Mouse (Mus musculus) thymus, adult 2 months (tissue): Measurements from ENCODE around the gene Gm20388. TPM values are rescaled to one million over a fixed set of nuclear protein-coding genes. Genes with fewer than 3 reads are reported as not detected.

Experiments
- DNase-seq: peaks from one replicate; pipeline ENCODE4 v3.0.0; 2021
- H3K27ac ChIP-seq: fragments of 200-500 bp; 2 replicates; pipeline ENCODE4 v1.5.1; 2012; ENCODE audit warnings: low read length, control low read depth; ENCODE audit not compliant: control insufficient read depth, insufficient read depth
- H3K27me3 ChIP-seq: fragments of 200-500 bp; 2 replicates; pipeline ENCODE4 v1.6.1; 2012; ENCODE audit warnings: mild to moderate bottlenecking, low read length, moderate library complexity, mixed read lengths; ENCODE audit not compliant: control insufficient read depth, insufficient read depth
- H3K36me3 ChIP-seq: fragments of 200-500 bp; 2 replicates; pipeline ENCODE4 v1.6.1; 2012; ENCODE audit warnings: mild to moderate bottlenecking, low read length, moderate library complexity; ENCODE audit not compliant: control insufficient read depth, insufficient read depth
- H3K4me1 ChIP-seq: fragments of 200-500 bp; replicated peaks from 2 replicates; pipeline ENCODE4 v1.6.1; 2012; ENCODE audit warnings: low read length; ENCODE audit not compliant: control insufficient read depth, insufficient read depth
- H3K4me3 ChIP-seq: fragments of 200-500 bp; 2 replicates; pipeline ENCODE4 v1.5.1; 2012; ENCODE audit warnings: mild to moderate bottlenecking, low read length, control low read depth, moderate library complexity; ENCODE audit not compliant: control insufficient read depth, insufficient read depth
- CTCF ChIP-seq: fragments of 200-500 bp; IDR thresholded peaks from 2 replicates; pipeline ENCODE4 v1.5.1; 2012; ENCODE audit warnings: mild to moderate bottlenecking, control low read depth, low read length, moderate library complexity, borderline replicate concordance; ENCODE audit not compliant: control insufficient read depth, poor library complexity, insufficient read depth; ENCODE audit errors: extremely low read depth
- POLR2A ChIP-seq: fragments of 200-500 bp; IDR thresholded peaks from 2 replicates; pipeline ENCODE4 v1.6.1; 2012; ENCODE audit warnings: mild to moderate bottlenecking, low read length, control low read depth, moderate library complexity; ENCODE audit not compliant: control insufficient read depth, poor library complexity, insufficient read depth; ENCODE audit errors: extremely low read depth
- WGBS: fragments of 180-500 bp; shearing (Covaris S2); methylation state at CpG from one replicate; pipeline ENCODE4 v1.1.7; 2018; 5-methylcytosine and 5-hydroxymethylcytosine counted together
- polyA plus RNA-seq: library from polyadenylated mRNA; depleted of rRNA; stranded (reverse); fragments of >200 nt; gene quantifications from 2 replicates; pipeline ENCODE4 v1.2.3, GENCODE M21; 2012

The Gm20388 gene
- polyA plus RNA-seq, 1 experiment = 103 TPM

DNA sequence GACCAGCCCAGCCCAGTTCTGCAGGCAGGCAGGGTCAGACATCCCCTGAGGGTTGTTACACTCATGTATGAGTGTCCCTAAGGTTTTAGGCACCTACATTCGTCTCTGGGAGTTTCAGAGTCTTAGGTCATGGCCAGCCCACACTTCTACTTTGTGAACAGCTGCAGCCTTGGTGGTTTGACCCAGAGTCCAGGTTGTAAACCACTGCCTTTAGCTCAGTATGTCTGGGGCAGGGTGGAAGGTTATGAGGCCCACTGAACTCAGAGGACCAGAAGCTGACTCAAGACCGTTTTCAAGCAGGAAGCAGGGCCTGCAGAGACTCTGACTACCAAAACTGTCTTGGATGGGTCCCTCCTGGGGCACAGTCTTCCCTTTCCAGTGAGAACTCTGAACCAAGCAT is 829.9 kb downstream of the Gm20388 start:
- no peaks in the 10 kb centered on the region for H3K27me3 ChIP-seq

DNA sequence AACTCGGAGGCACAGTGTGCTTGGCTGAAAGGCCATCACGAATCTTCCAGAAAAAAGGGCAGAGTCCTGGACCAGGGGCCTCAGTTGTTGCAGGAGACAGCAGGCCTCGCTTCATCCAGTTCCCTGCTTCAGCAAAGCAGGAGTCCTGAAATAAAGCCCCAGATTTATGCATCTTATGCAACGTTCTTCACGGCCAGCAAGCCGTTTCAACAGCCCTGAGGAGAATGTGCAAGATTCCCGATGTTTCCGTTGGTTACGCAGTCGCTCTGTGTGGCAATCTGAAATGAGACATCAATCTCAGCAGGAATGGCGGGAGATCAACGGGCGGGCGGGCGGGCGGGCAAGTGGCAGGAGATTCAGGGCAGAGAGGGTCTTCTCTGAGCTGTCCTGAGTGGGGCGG is 830.4 kb downstream of the Gm20388 start:
- 95% methylated on average over 17 of the region's 17 CpGs for WGBS
- H3K36me3 ChIP-seq = no peaks in the 10 kb centered on the region
- H3K27me3 ChIP-seq = no peaks in the 10 kb centered on the region
- DNase-seq = no peak
- peaks cover 9% of the 10 kb centered on the region for H3K4me1 ChIP-seq
- H3K4me3 ChIP-seq = no peak overlapping the region
- no peak for TF ChIP-seq CTCF
- no peak for TF ChIP-seq POLR2A
- no peak overlapping the region for H3K27ac ChIP-seq

More for the DNA sequence above, 829.9 kb downstream of the Gm20388 start:
- TF ChIP-seq POLR2A = no peak
- peaks cover 12% of the 10 kb centered on the region for H3K4me1 ChIP-seq
- H3K27ac ChIP-seq = 0 out of 2 replicates have a peak overlapping the region, but pooled peaks have one; percentile 7
- no peak overlapping the region for H3K4me3 ChIP-seq
- 53% methylated on average over 2 of the region's 2 CpGs for WGBS
- no peak for DNase-seq
- H3K36me3 ChIP-seq = no peaks in the 10 kb centered on the region

DNA sequence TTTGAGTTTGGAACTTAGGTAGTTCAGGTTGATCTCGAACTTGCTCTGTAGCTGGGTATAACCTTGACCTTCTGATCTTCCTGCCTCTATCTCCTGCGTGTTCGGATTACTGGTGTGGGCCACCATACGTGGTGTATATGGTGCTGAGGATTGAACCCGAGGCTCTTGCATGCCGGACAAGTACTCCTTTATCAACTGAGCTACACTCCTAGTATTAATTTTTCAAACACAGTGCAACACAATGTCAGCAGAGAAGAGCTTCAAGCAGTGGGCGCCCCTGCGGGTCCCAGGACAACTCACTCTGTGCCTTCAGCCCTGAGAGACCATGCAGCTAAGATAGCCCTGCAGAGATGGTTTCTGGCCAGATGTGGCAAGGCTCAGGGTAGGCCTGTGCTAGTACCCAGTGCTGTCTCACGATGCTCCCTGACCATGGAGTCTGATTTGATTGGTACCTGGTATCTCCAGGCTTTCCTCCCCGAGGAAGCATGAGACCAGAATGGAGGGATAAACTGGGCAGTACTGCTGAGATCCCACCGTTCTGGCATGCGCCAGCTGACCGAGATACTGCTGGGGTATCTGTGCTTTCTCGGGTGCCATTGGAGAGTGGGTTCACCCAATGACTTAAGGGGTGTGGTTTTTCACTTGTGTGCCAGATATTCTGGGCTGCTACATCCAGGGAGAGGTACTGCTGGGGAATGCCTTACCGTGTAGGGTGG is 831.3 kb downstream of the Gm20388 start:
- Histone ChIP-seq H3K4me1 (peaks cover 3% of the 10 kb centered on the region; the same call in 1 of the 2 replicates), H3K27me3 (no peaks in the 10 kb centered on the region), H3K4me3 (no peak overlapping the region), H3K27ac (peak overlapping the region; percentile 25; the same call in 1 of the 2 replicates), H3K36me3 (no peaks in the 10 kb centered on the region)
- no peak for TF ChIP-seq POLR2A
- TF ChIP-seq CTCF = no peak
- DNase-seq = no peak
- 93% methylated on average over 15 of the region's 15 CpGs for WGBS

DNA sequence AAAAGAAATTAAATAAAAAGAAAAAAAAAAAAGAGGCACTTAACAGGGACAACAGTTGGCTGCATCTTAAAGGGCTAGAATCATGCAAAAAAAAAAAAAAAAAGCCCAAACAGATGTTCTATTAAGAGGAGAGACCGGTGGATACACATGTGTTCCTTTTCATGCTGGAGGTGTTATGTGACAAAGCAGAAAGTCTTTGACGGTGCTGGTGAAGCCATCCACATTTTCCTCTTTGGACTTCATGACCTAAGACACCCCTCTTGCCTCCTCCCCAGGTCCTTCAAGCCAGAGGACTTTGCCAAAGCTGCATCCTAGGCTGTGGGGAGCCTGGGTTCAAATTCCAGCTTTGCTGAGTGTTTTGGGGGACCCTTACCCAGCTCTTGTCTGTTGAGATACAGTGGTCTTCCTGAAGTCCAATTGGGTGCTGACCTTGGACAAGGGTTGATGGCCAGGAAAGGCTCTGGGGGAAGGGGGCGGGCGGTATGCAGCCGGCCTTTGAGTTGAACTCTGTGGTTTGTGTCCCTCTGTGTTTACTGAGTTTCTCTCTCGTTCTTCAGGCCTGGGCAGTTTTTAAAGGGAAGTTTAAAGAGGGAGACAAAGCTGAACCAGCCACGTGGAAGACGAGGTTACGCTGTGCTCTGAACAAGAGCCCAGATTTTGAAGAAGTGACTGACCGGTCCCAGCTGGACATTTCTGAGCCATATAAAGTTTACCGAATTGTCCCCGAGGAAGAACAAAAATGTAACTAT is 832.7 kb downstream of the Gm20388 start:
- WGBS = 64% methylated on average over 12 of the region's 12 CpGs
- H3K4me1 ChIP-seq = no peaks in the 10 kb centered on the region; the same call in 1 of the 2 replicates
- DNase-seq = no peak

DNA sequence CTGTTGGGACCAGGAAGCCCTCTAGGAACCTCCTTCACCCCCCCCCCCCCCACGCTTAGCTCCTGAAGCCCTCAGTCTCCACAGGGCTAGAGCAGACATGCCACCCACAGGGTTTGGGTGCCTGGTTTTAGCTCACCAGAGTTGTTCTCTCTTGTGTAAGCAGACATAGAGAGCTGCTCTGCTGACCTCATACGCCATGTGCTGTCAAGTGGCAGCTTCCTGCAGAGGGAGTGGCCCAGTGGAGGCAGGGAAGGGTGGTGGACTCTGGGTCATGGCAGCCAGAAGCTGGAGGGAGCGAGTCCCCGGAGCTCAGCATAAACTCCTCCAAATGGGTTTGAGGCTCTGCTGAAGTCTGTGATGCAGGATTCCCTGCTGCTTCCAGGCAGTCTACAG is 833.3 kb downstream of the Gm20388 start:
- H3K4me3 ChIP-seq = no peak overlapping the region
- TF ChIP-seq CTCF (no peak), POLR2A (no peak)
- no peak overlapping the region; the same call in 1 of the 2 replicates for H3K27ac ChIP-seq
- no peaks in the 10 kb centered on the region; the same call in 1 of the 2 replicates for H3K4me1 ChIP-seq
- DNase-seq = no peak
- no peaks in the 10 kb centered on the region for H3K36me3 ChIP-seq
- no peaks in the 10 kb centered on the region for H3K27me3 ChIP-seq
- 87% methylated on average over 4 of the region's 4 CpGs for WGBS

More for the DNA sequence above, 832.7 kb downstream of the Gm20388 start:
- Histone ChIP-seq H3K27ac (peak overlapping the region; percentile 40; the same call in 1 of the 2 replicates), H3K27me3 (no peaks in the 10 kb centered on the region), H3K36me3 (no peaks in the 10 kb centered on the region), H3K4me3 (no peak overlapping the region)
- no peak for TF ChIP-seq CTCF
- TF ChIP-seq POLR2A = no peak

DNA sequence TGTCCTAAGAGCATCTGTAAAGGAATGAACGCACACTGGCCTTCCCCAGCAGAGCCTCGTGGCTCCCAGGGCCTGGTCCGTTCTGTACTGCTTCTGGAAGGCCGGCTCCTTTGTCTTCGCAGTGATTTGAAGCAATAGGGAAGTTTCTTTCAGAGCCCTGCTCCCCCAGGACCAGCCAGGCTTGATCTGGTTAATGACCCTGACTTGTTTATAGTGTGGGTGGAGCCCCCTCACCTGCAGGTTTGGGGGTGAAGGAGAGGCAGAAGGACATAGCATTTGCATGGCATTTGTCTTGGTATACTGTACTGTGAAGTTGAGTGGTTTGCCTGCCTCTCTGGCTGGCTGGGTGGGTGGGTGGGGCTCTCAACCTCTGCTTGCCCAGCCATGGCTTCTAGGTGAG is 833.8 kb downstream of the Gm20388 start:
- no peak for DNase-seq

More for the DNA sequence above, 833.8 kb downstream of the Gm20388 start:
- H3K4me1 ChIP-seq = no peaks in the 10 kb centered on the region; the same call in 1 of the 2 replicates
- no peak for TF ChIP-seq POLR2A
- no peak for TF ChIP-seq CTCF
- WGBS = 93% methylated on average over 5 of the region's 5 CpGs
- H3K36me3 ChIP-seq = no peaks in the 10 kb centered on the region
- no peak overlapping the region for H3K27ac ChIP-seq
- no peak overlapping the region for H3K4me3 ChIP-seq
- no peaks in the 10 kb centered on the region for H3K27me3 ChIP-seq
